Comparison of ENCODE assay signal across 10 mouse cellular contexts in genomic region chr10:127183759-127184158, GRCm38 (mm10). TPM values are rescaled to one million over a fixed set of nuclear protein-coding genes. Genes with fewer than 3 reads are reported as not detected.
DNase-seq lines count a peak whose midpoint lies in the region; ATAC-seq and TF ChIP-seq lines count a peak whose summit lies in the region.
"Had no signal": no experiment of that assay in that cellular context is flagged by ENCODE, and none has a peak within 500 bp of the region (broad histone marks: within the 10 kb centered on the region; RNA-seq: fewer than 3 reads in every experiment).

No protein-coding gene starts in this region.

- peaks cover 17% of the 10 kb centered on the region for H3K4me1 ChIP-seq in heart, embryonic 11.5 days (ENCODE audit: control insufficient read depth, insufficient read depth, low read length)
- H3K4me1 ChIP-seq in hindbrain, postnatal 0 days (ENCODE audit: insufficient read depth, low read length) = no peaks in the 10 kb centered on the region; the same call in 1 of the 2 replicates
- H3K4me1 ChIP-seq in midbrain, embryonic 15.5 days = peaks cover 33% of the 10 kb centered on the region

- H3K36me3 ChIP-seq in heart, embryonic 11.5 days (ENCODE audit: control insufficient read depth, insufficient read depth, low read length) = peaks cover 5% of the 10 kb centered on the region; the same call in 1 of the 2 replicates
- no peaks in the 10 kb centered on the region for H3K36me3 ChIP-seq in hindbrain, postnatal 0 days (ENCODE audit: insufficient read depth, low read length)
- no peaks in the 10 kb centered on the region for H3K36me3 ChIP-seq in midbrain, embryonic 15.5 days (replicated peaks)

- H3K27me3 ChIP-seq in heart, embryonic 11.5 days (ENCODE audit: control insufficient read depth, insufficient read depth, low read length) = peaks cover 41% of the 10 kb centered on the region
- peaks cover 13% of the 10 kb centered on the region for H3K27me3 ChIP-seq in hindbrain, postnatal 0 days (ENCODE audit: insufficient read depth, low read length)
- H3K27me3 ChIP-seq in midbrain, embryonic 15.5 days (replicated peaks) = peaks cover 27% of the 10 kb centered on the region

- H3K4me3 ChIP-seq in heart, embryonic 11.5 days (ENCODE audit: low read depth, low read length) = 0 out of 2 replicates have a peak overlapping the region, but pooled peaks have one; percentile 6
- H3K4me3 ChIP-seq in hindbrain, postnatal 0 days (ENCODE audit: low read length) = no peak overlapping the region
- H3K4me3 ChIP-seq in midbrain, embryonic 15.5 days = no peak overlapping the region
- H3K4me3 ChIP-seq: erythroblast, embryonic 14.5 days had no signal

- H3K27ac ChIP-seq in heart, embryonic 11.5 days (ENCODE audit: low read depth, low read length) = no peak overlapping the region
- no peak overlapping the region for H3K27ac ChIP-seq in hindbrain, postnatal 0 days
- no peak overlapping the region for H3K27ac ChIP-seq in midbrain, embryonic 15.5 days

- WGBS in heart, embryonic 11.5 days (ENCODE audit: insufficient replicate concordance) = 16% methylated on average over 20 of the region's 20 CpGs
- WGBS in hindbrain, postnatal 0 days = 21% methylated on average over 20 of the region's 20 CpGs
- 19% methylated on average over 20 of the region's 20 CpGs for WGBS in midbrain, embryonic 15.5 days

- peak overlapping the region; percentile 46 for H3K4me2 ChIP-seq in heart, embryonic 11.5 days
- no peak overlapping the region for H3K4me2 ChIP-seq in hindbrain, postnatal 0 days (ENCODE audit: low read depth, low read length)
- peak overlapping the region; percentile 34 for H3K4me2 ChIP-seq in midbrain, embryonic 15.5 days

- no peak for DNase-seq in heart, postnatal 4 days
- peak; percentile 37 for DNase-seq in embryo, embryonic 10 days (ENCODE audit: low spot score)
- DNase-seq in hindbrain, postnatal 0 days (ENCODE audit: low spot score) = no peak
- DNase-seq in left cerebral cortex, adult 18-20 months (ENCODE audit: low spot score in 2 of 2) = no peak
- DNase-seq in left cerebral cortex, adult 8-10 months (ENCODE audit: low spot score in 2 of 2) = no peak
- DNase-seq in cerebellum, adult 18-20 months = no peak

- 0 out of 2 replicates have a peak, but pooled peaks have one; percentile 4 for TF ChIP-seq CTCF in hindbrain, postnatal 0 days (IDR thresholded peaks at IDR 0.05; ENCODE audit: low read depth)

- H3K9me3 ChIP-seq in heart, embryonic 11.5 days (replicated peaks; ENCODE audit: control insufficient read depth, low read length) = no peaks in the 10 kb centered on the region
- no peaks in the 10 kb centered on the region for H3K9me3 ChIP-seq in hindbrain, postnatal 0 days (ENCODE audit: low read length)
- H3K9me3 ChIP-seq in midbrain, embryonic 15.5 days = no peaks in the 10 kb centered on the region

- no peak overlapping the region for H3K9ac ChIP-seq in heart, embryonic 11.5 days (ENCODE audit: low read depth, low read length)
- H3K9ac ChIP-seq in hindbrain, postnatal 0 days (replicated peaks; ENCODE audit: low read length) = no peak overlapping the region
- no peak overlapping the region for H3K9ac ChIP-seq in midbrain, embryonic 15.5 days

- ATAC-seq in heart, embryonic 11.5 days (replicated peaks; ENCODE audit: insufficient number of reproducible peaks, low FRiP score, low TSS enrichment) = no peak
- no peak for ATAC-seq in hindbrain, postnatal 0 days
- ATAC-seq in midbrain, embryonic 15.5 days (replicated peaks) = no peak

RNA-seq across cellular contexts. Expression of gene Slc26a10, which starts 3.3 kb away (rescaled TPM):
- 8.4 and 11.8 TPM in 2 replicates for polyA plus RNA-seq in heart, embryonic 11.5 days (2014; fragmentation: Nextera tagmentation; extraction: Ambion mirVana)
- 10 to 100 TPM; 25.7 to 31.8 TPM for total RNA-seq in heart, postnatal 4 days (2021)
- 0.31 TPM in 1 of 2 replicates, not detected in the other for total RNA-seq in hindbrain, postnatal 0 days (2014; rRNA removed)
- polyA plus RNA-seq in hindbrain, postnatal 0 days (2015; fragmentation: Nextera tagmentation; extraction: Ambion mirVana) = 0.79 and 1.1 TPM in 2 replicates
- polyA plus RNA-seq in midbrain, embryonic 15.5 days (2015; fragmentation: Nextera tagmentation; extraction: Ambion mirVana) = 0.94 and 0.98 TPM in 2 replicates
- 1 to 10 TPM; 4.3 to 4.6 TPM for total RNA-seq in left cerebral cortex, adult 18-20 months (2021)
- total RNA-seq in left cerebral cortex, adult 8-10 months (2022) = 1 to 10 TPM; 5.8 to 7.4 (median 6.9) TPM
- polyA plus RNA-seq: erythroblast, embryonic 14.5 days had no signal

RNA-seq across cellular contexts. Expression of gene Arhgef25, which starts 6.1 kb away (rescaled TPM):
- polyA plus RNA-seq in heart, embryonic 11.5 days (2014; fragmentation: Nextera tagmentation; extraction: Ambion mirVana) = 17.9 and 18.0 TPM in 2 replicates
- 10 to 100 TPM; 19.9 to 21.0 TPM for total RNA-seq in heart, postnatal 4 days (2021)
- total RNA-seq in hindbrain, postnatal 0 days (2014; rRNA removed) = 61.0 and 65.4 TPM in 2 replicates
- 20.3 and 21.6 TPM in 2 replicates for polyA plus RNA-seq in hindbrain, postnatal 0 days (2015; fragmentation: Nextera tagmentation; extraction: Ambion mirVana)
- 20.6 and 21.9 TPM in 2 replicates for polyA plus RNA-seq in midbrain, embryonic 15.5 days (2015; fragmentation: Nextera tagmentation; extraction: Ambion mirVana)
- total RNA-seq in left cerebral cortex, adult 18-20 months (2021) = 100 to 1,000 TPM; 163 to 215 TPM
- 100 to 1,000 TPM; 153 to 178 (median 174) TPM for total RNA-seq in left cerebral cortex, adult 8-10 months (2022)
- total RNA-seq: neutrophil, adult 5-6 weeks had no signal

RNA-seq across cellular contexts. Expression of gene Dtx3, which starts 11.8 kb away (rescaled TPM):
- polyA plus RNA-seq in heart, embryonic 11.5 days (2014; fragmentation: Nextera tagmentation; extraction: Ambion mirVana) = 82.3 and 83.0 TPM in 2 replicates
- total RNA-seq in heart, postnatal 4 days (2021) = 10 to 100 TPM; 50.0 to 53.8 TPM
- 233 and 240 TPM in 2 replicates for total RNA-seq in hindbrain, postnatal 0 days (2014; rRNA removed)
- polyA plus RNA-seq in hindbrain, postnatal 0 days (2015; fragmentation: Nextera tagmentation; extraction: Ambion mirVana) = 170 and 185 TPM in 2 replicates
- 288 and 297 TPM in 2 replicates for polyA plus RNA-seq in midbrain, embryonic 15.5 days (2015; fragmentation: Nextera tagmentation; extraction: Ambion mirVana)
- 100 to 1,000 TPM; 198 to 222 TPM for total RNA-seq in left cerebral cortex, adult 18-20 months (2021)
- total RNA-seq in left cerebral cortex, adult 8-10 months (2022) = 100 to 1,000 TPM; 211 to 218 (median 216) TPM

RNA-seq across cellular contexts. Expression of gene B4galnt1, which starts 18.7 kb away (rescaled TPM):
- polyA plus RNA-seq in heart, embryonic 11.5 days (2014; fragmentation: Nextera tagmentation; extraction: Ambion mirVana) = 1.6 and 1.8 TPM in 2 replicates
- 1 to 10 TPM; 2.2 to 2.7 TPM for total RNA-seq in heart, postnatal 4 days (2021)
- 111 and 112 TPM in 2 replicates for total RNA-seq in hindbrain, postnatal 0 days (2014; rRNA removed)
- polyA plus RNA-seq in hindbrain, postnatal 0 days (2015; fragmentation: Nextera tagmentation; extraction: Ambion mirVana) = 56.7 and 65.3 TPM in 2 replicates
- 62.2 and 62.3 TPM in 2 replicates for polyA plus RNA-seq in midbrain, embryonic 15.5 days (2015; fragmentation: Nextera tagmentation; extraction: Ambion mirVana)
- total RNA-seq in left cerebral cortex, adult 18-20 months (2021) = 100 to 1,000 TPM; 119 to 130 TPM
- 100 to 1,000 TPM; 105 to 118 (median 112) TPM for total RNA-seq in left cerebral cortex, adult 8-10 months (2022)

RNA-seq across cellular contexts. Expression of gene Pip4k2c, which starts 27.6 kb away (rescaled TPM):
- polyA plus RNA-seq in heart, embryonic 11.5 days (2014; fragmentation: Nextera tagmentation; extraction: Ambion mirVana) = 20.8 and 21.5 TPM in 2 replicates
- total RNA-seq in heart, postnatal 4 days (2021) = 10 to 100 TPM; 25.7 to 26.6 TPM
- 18.3 and 22.8 TPM in 2 replicates for total RNA-seq in hindbrain, postnatal 0 days (2014; rRNA removed)
- polyA plus RNA-seq in hindbrain, postnatal 0 days (2015; fragmentation: Nextera tagmentation; extraction: Ambion mirVana) = 19.9 and 20.2 TPM in 2 replicates
- polyA plus RNA-seq in midbrain, embryonic 15.5 days (2015; fragmentation: Nextera tagmentation; extraction: Ambion mirVana) = 17.9 and 18.7 TPM in 2 replicates
- 100 to 1,000 TPM; 116 to 121 TPM for total RNA-seq in left cerebral cortex, adult 18-20 months (2021)
- 100 to 1,000 TPM; 104 to 112 (median 106) TPM for total RNA-seq in left cerebral cortex, adult 8-10 months (2022)
